Mouse (Mus musculus) spleen, adult 2 months (tissue): Measurements from ENCODE around the gene Sestd1. TPM values are rescaled to one million over a fixed set of nuclear protein-coding genes. Genes with fewer than 3 reads are reported as not detected.

Source experiments
- DNase-seq, 2 experiments: peaks; one replicate each; pipeline versions ENCODE4 v3.0.0 to v3.0.0-alpha.2; 2012 to 2021; ENCODE audit warnings: low spot score in 2 of 2, low read depth in 1 of 2
- H3K27ac ChIP-seq: fragments of 200-500 bp; 2 replicates; pipeline ENCODE4 v1.5.1; 2012; ENCODE audit warnings: low read length, inconsistent platforms; ENCODE audit not compliant: insufficient read depth
- H3K27me3 ChIP-seq: fragments of 200-500 bp; 2 replicates; pipeline ENCODE4 v1.6.1; 2012; ENCODE audit warnings: mild to moderate bottlenecking, moderate library complexity, low read length, inconsistent platforms; ENCODE audit not compliant: control insufficient read depth, insufficient read depth
- H3K36me3 ChIP-seq: fragments of 200-500 bp; 2 replicates; pipeline ENCODE4 v1.6.1; 2012; ENCODE audit warnings: mild to moderate bottlenecking, low read length, inconsistent platforms; ENCODE audit not compliant: control insufficient read depth, insufficient read depth
- H3K4me1 ChIP-seq: fragments of 200-500 bp; 2 replicates; pipeline ENCODE4 v1.6.1; 2011; ENCODE audit warnings: inconsistent platforms; ENCODE audit not compliant: control insufficient read depth, insufficient read depth, insufficient read length
- H3K4me3 ChIP-seq: fragments of 200-500 bp; 2 replicates; pipeline ENCODE4 v1.5.1; 2011; ENCODE audit warnings: mild to moderate bottlenecking, inconsistent platforms; ENCODE audit not compliant: insufficient read depth, insufficient read length; ENCODE audit errors: extremely low read depth
- CTCF ChIP-seq: fragments of 200-500 bp; IDR thresholded peaks from 2 replicates; pipeline ENCODE4 v1.5.1; 2011; ENCODE audit warnings: mild to moderate bottlenecking, inconsistent platforms; ENCODE audit not compliant: insufficient read depth, insufficient read length, insufficient replicate concordance; ENCODE audit errors: extremely low read depth
- POLR2A ChIP-seq: fragments of 200-500 bp; IDR thresholded peaks from 2 replicates; pipeline ENCODE4 v1.6.1; 2011; ENCODE audit warnings: low read depth, low read length, inconsistent platforms
- WGBS: fragments of 180-500 bp; shearing (Covaris S2); methylation state at CpG from one replicate; pipeline ENCODE4 v1.1.7; 2018; 5-methylcytosine and 5-hydroxymethylcytosine counted together
- polyA plus RNA-seq: library from polyadenylated mRNA; depleted of rRNA; stranded (reverse); fragments of >200 nt; gene quantifications from 2 replicates; pipeline ENCODE4 v1.2.3, GENCODE M21; 2012

The Sestd1 gene
- polyA plus RNA-seq, 1 experiment, result 0.74 TPM

DNA sequence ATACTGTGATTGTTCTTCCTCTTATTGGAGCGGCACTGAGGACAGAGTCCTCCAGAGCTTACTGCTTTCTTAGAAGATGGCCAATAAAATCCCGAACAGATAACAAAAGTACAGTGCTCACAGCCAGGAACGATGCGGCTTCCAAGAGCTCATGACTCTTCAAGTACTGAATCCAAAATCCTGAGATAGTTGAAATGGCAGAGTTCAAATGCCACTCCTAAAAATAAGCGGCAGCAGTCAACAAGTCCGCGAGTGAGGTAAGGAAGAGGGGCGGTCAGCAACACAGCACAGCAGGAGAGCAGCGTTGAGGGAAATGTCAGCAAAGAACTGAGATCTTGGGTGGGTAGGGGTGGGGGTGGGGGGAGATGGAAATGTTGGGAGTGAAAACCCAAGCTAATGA, 32.2 kb upstream of the Sestd1 start:
- TF ChIP-seq POLR2A (no peak), CTCF (no peak)
- no peaks in the 10 kb centered on the region for H3K36me3 ChIP-seq
- no peak overlapping the region for H3K4me3 ChIP-seq
- WGBS, result 81% methylated on average over 9 of the region's 9 CpGs
- H3K27ac ChIP-seq, result no peak overlapping the region
- no peaks in the 10 kb centered on the region for H3K27me3 ChIP-seq
- no peaks in the 10 kb centered on the region for H3K4me1 ChIP-seq
- DNase-seq, result no peak

DNA sequence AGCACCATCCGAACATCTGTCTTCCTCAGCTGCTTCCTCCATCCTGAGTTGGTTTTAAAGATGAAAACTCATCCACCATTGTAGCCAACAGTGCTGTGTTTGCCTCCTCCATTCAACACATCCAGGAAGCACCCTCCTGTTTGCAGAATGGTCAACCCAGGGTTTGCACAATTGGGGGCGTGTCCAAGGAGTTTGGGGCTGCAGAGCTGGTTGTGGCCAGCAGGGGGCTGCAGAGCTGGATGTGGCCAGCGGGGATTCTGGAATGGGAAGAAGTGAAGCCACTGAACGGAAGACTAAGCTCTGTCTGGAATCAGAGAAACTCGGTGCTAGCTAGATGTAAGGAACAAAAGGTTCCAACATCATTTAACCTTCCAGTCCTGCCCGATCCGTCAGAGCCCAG, 28.9 kb upstream of the Sestd1 start:
- WGBS, result 60% methylated on average over 7 of the region's 7 CpGs
- H3K27ac ChIP-seq, result no peak overlapping the region
- H3K36me3 ChIP-seq, result no peaks in the 10 kb centered on the region
- TF ChIP-seq POLR2A, result no peak
- TF ChIP-seq CTCF, result 0 out of 2 replicates have a peak, but pooled peaks have one; percentile 3
- H3K4me1 ChIP-seq, result no peaks in the 10 kb centered on the region
- DNase-seq, result no peak
- H3K27me3 ChIP-seq, result no peaks in the 10 kb centered on the region
- no peak overlapping the region for H3K4me3 ChIP-seq

DNA sequence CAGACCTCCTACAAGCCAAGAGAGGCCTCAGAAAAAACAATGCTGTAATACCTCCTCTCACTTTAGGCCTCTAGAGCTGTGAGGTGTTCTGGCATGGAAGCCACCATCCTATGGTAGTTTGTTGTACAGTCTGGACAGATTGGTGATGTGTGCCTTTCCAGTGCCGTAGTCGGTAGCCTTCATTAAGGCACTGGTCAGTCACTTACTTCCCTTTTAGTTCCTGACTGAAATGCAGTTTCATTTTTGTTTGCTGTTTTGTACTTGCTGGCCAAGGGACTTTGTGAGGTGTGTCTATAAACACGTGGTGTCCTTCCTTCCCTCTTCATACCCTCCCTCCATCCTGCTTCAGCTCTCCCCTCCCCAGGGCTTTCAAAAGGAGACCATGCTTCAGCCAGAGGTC, 24.1 kb upstream of the Sestd1 start:
- H3K36me3 ChIP-seq, result no peaks in the 10 kb centered on the region
- TF ChIP-seq POLR2A (no peak), CTCF (no peak)
- no peak overlapping the region for H3K4me3 ChIP-seq
- DNase-seq, result no peak
- no peaks in the 10 kb centered on the region for H3K4me1 ChIP-seq
- no peak overlapping the region for H3K27ac ChIP-seq
- WGBS, result 38% methylated on average over 3 of the region's 3 CpGs
- no peaks in the 10 kb centered on the region for H3K27me3 ChIP-seq

DNA sequence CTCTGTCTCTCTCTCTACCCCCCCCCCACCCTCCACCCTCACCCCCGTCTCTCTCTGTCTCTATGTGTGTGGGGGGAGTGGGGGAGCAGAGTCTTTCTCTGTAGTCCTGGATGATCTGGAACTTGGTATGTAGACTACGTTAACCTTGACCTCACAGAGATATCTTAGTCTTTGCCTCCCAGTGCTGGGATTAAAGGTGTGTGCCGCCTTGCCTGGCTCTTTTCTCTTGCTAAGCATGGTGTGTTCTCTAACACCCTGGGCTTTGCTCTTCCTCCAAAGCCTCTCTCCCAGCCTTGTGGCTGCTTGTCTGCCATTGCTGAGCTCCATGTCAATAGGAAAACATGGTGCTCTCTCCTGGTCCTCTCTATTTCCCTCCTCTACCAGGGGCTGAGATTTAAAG, 23.3 kb upstream of the Sestd1 start:
- H3K4me1 ChIP-seq, result no peaks in the 10 kb centered on the region

DNA sequence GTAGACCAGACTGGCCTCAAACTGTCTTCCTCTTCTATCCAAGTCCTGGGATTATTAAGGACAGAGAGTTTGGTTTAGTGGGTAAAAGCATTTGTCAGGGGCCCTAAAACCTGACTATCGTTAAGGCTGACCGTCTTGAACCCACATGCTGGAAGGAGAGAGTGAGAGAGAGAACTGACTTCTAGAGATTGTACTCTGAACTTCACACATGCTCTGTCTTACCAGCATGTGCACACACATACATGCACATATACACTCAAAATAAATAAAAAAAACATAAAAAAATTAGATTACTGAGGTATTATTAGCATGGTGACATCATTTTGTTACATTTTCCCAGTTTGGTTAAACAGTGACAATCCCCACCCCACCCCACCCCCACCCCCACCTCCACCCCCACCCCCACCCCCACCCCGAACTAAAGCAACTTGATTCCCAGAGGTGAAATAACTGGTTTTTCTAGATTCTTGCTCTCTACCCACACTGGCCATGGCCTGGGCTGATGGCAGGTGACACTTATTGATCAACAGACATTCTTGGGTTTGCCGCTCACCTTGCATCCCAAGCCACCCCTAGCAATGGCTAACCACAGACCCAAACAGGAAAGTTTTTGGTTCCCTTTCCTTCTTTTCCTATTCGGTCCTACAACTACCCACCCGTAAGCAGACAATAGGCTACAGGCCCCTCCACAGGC, 22.4 kb upstream of the Sestd1 start:
- Histone ChIP-seq H3K36me3 (no peaks in the 10 kb centered on the region), H3K4me1 (no peaks in the 10 kb centered on the region), H3K27ac (no peak overlapping the region), H3K27me3 (no peaks in the 10 kb centered on the region), H3K4me3 (no peak overlapping the region)
- 91% methylated on average over 6 of the region's 6 CpGs for WGBS
- no peak for TF ChIP-seq POLR2A
- no peak for TF ChIP-seq CTCF
- no peak for DNase-seq

More for the DNA sequence above, 23.3 kb upstream of the Sestd1 start:
- Histone ChIP-seq H3K27ac (no peak overlapping the region), H3K27me3 (no peaks in the 10 kb centered on the region), H3K4me3 (no peak overlapping the region), H3K36me3 (no peaks in the 10 kb centered on the region)
- WGBS, result 91% methylated on average over 3 of the region's 3 CpGs
- no peak for DNase-seq
- no peak for TF ChIP-seq CTCF
- TF ChIP-seq POLR2A, result no peak

DNA sequence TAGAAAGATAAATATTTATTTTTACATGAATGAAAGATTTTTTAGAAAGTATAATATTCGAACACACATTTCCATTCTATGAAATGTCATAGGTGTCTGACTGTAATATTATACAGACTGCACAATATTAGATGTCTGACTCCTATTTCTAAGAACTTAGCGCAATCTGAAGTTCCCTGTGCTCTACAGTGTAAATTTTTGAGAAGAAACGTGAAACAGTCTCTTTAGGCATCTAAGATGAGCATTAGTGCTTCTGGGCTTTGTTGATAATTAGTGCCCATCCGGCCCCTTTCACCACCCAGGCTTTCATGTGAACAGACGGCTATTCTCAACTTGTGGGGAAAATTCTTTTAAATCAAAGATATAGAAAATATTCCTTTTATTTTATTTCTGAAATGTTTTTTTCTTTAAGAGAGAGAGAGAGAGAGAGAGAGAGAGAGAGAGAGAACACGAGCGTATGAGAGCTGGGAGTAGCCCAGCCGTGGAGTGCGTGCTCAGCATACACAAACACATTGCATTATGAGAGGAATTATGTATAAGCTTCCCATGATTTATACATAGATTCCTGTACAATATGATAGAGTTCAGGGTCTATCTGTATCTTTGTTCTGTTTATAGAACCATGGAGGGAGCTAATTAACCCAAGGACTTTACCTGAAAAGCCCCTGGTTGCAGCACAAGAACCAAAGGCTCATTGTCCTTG, 21.4 kb upstream of the Sestd1 start:
- WGBS, result 86% methylated on average over 9 of the region's 9 CpGs
- DNase-seq, result no peak
- TF ChIP-seq CTCF (no peak), POLR2A (no peak)
- Histone ChIP-seq H3K4me3 (no peak overlapping the region), H3K4me1 (no peaks in the 10 kb centered on the region), H3K27ac (no peak overlapping the region), H3K27me3 (no peaks in the 10 kb centered on the region), H3K36me3 (no peaks in the 10 kb centered on the region)

DNA sequence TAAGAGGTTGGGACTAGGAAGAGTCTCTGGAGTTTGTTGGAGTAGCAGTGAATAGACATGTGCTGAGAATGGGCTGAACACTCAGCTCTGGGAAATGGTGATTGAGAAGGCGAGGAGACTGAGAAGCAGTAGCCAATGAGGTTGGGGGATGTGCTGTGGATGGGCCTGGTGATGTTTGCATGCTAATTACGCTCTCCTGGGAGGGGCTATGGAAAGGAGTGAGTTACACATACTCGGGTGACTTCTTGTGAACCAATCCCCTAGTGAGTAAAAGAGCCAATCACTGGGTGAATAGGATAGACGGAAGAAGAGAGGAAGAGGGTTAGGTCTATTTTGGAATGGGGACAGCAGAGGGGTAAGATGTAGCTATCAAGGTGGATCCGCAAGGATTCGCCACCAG, 9.3 kb upstream of the Sestd1 start:
- H3K27me3 ChIP-seq, result no peaks in the 10 kb centered on the region
- no peak for TF ChIP-seq CTCF
- TF ChIP-seq POLR2A, result no peak
- WGBS, result 79% methylated on average over 6 of the region's 6 CpGs
- H3K27ac ChIP-seq, result no peak overlapping the region
- no peak for DNase-seq
- H3K4me1 ChIP-seq, result no peaks in the 10 kb centered on the region
- no peak overlapping the region for H3K4me3 ChIP-seq
- H3K36me3 ChIP-seq, result no peaks in the 10 kb centered on the region
